Mouse (Mus musculus): ENCODE measurements at regions not wholly inside any gene's neighbourhood (a gene's known extent, or its start where the extent isn't known, plus 50 kb on each side); places are given as distances from the start of the nearest gene placed in this dataset.

- no peak overlapping the region for H3K27ac ChIP-seq
- H3K4me3 ChIP-seq: peak overlapping the region; percentile 30
- DNase-seq (ENCODE audit: low spot score): peak; percentile 81
- H3K36me3 ChIP-seq: no peaks in the 10 kb centered on the region
- H3K27me3 ChIP-seq (ENCODE audit: insufficient read depth, poor library complexity, severe bottlenecking): no peaks in the 10 kb centered on the region
- H3K9me3 ChIP-seq: no peaks in the 10 kb centered on the region
- WGBS: 31% methylated on average over 20 of the region's 20 CpGs
- no peaks in the 10 kb centered on the region for H3K4me1 ChIP-seq (replicated peaks)
Observed at GRCm38 (mm10) chr3:121104571-121105407, 66.7 kb downstream of the Rwdd3 start.

GRCm38 (mm10) chr3:121102871-121103270 lies 68.6 kb downstream of the Rwdd3 start:
- 81% methylated on average over 11 of the region's 11 CpGs for WGBS

DNA sequence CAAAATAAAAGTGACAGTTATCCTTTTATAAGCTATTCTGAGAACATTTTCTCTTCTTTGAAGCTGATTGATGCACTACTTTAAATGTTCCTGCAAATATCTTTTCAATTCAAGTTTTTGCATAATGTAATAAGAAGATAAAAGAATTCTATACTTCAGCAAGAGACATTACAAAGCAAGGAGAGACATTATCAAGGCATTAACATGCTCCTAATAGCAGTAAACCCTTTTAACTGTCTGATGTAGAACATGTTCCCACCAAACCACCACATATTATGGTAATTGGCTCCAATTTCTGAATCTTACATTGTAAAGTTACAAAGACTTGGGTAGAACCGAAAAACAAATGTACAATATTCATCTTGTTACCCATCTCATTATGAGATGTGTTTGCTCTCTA lies 69.4 kb downstream of the Rwdd3 start:
- Histone ChIP-seq H3K36me3 (no peaks in the 10 kb centered on the region), H3K4me3 (no peak overlapping the region), H3K27ac (no peak overlapping the region), H3K9me3 (no peaks in the 10 kb centered on the region), H3K4me1 (replicated peaks) (no peaks in the 10 kb centered on the region), H3K27me3 (ENCODE audit: insufficient read depth, poor library complexity, severe bottlenecking) (no peaks in the 10 kb centered on the region)
- 96% methylated on average over 1 of the region's 1 CpGs for WGBS
- no peak for DNase-seq (ENCODE audit: low spot score)

More at GRCm38 (mm10) chr3:121102871-121103270, 68.6 kb downstream of the Rwdd3 start:
- no peak overlapping the region for H3K4me3 ChIP-seq
- H3K36me3 ChIP-seq: no peaks in the 10 kb centered on the region
- H3K9me3 ChIP-seq: no peaks in the 10 kb centered on the region
- H3K4me1 ChIP-seq (replicated peaks): no peaks in the 10 kb centered on the region
- no peak overlapping the region for H3K27ac ChIP-seq
- no peaks in the 10 kb centered on the region for H3K27me3 ChIP-seq (ENCODE audit: insufficient read depth, poor library complexity, severe bottlenecking)
- no peak for DNase-seq (ENCODE audit: low spot score)

GRCm38 (mm10) chr3:121100211-121100860 lies 71.2 kb downstream of the Rwdd3 start:
- no peak for DNase-seq (ENCODE audit: low spot score)
- Histone ChIP-seq H3K4me3 (no peak overlapping the region), H3K9me3 (no peaks in the 10 kb centered on the region), H3K27ac (no peak overlapping the region), H3K27me3 (ENCODE audit: insufficient read depth, poor library complexity, severe bottlenecking) (no peaks in the 10 kb centered on the region), H3K36me3 (no peaks in the 10 kb centered on the region), H3K4me1 (replicated peaks) (no peaks in the 10 kb centered on the region)
- 87% methylated on average over 8 of the region's 8 CpGs for WGBS

DNA sequence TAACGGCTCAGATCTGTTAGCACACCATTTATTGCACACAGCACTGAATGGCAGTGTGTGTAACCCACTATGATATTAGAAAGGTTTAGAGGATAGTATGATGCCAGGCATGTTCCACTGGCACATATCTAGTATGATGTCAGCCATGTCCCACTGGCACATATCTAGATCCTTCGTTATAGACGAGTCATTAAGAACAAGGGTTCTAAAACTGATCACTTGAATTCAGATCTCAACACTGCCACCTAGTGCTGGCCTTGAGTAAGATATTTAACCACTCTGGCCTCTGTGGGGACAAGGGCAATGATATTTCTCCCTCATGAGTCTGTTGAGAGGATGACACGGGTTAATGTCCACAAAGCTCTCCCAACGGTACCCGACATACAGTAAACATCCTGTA lies 78.0 kb downstream of the Rwdd3 start:
- Histone ChIP-seq H3K9me3 (no peaks in the 10 kb centered on the region), H3K4me1 (replicated peaks) (no peaks in the 10 kb centered on the region), H3K27me3 (ENCODE audit: insufficient read depth, poor library complexity, severe bottlenecking) (no peaks in the 10 kb centered on the region), H3K4me3 (no peak overlapping the region), H3K27ac (no peak overlapping the region), H3K36me3 (no peaks in the 10 kb centered on the region)
- DNase-seq (ENCODE audit: low spot score): peak; percentile 36
- 66% methylated on average over 6 of the region's 6 CpGs for WGBS

- 75% methylated on average over 5 of the region's 5 CpGs for WGBS
- no peak overlapping the region for H3K27ac ChIP-seq
- DNase-seq (ENCODE audit: low spot score): no peak
- H3K4me3 ChIP-seq: no peak overlapping the region
- H3K27me3 ChIP-seq (ENCODE audit: insufficient read depth, poor library complexity, severe bottlenecking): no peaks in the 10 kb centered on the region
- no peaks in the 10 kb centered on the region for H3K36me3 ChIP-seq
- H3K4me1 ChIP-seq (replicated peaks): no peaks in the 10 kb centered on the region
- H3K9me3 ChIP-seq: no peaks in the 10 kb centered on the region
Observed at GRCm38 (mm10) chr3:121088724-121089123, 82.8 kb downstream of the Rwdd3 start.

- DNase-seq (ENCODE audit: low spot score): no peak
- Histone ChIP-seq H3K4me3 (no peak overlapping the region), H3K36me3 (no peaks in the 10 kb centered on the region), H3K27ac (no peak overlapping the region), H3K9me3 (no peaks in the 10 kb centered on the region), H3K27me3 (ENCODE audit: insufficient read depth, poor library complexity, severe bottlenecking) (no peaks in the 10 kb centered on the region), H3K4me1 (replicated peaks) (no peaks in the 10 kb centered on the region)
- WGBS: 85% methylated on average over 5 of the region's 5 CpGs
Observed at GRCm38 (mm10) chr3:121068676-121069075, 102.8 kb downstream of the Rwdd3 start.

DNA sequence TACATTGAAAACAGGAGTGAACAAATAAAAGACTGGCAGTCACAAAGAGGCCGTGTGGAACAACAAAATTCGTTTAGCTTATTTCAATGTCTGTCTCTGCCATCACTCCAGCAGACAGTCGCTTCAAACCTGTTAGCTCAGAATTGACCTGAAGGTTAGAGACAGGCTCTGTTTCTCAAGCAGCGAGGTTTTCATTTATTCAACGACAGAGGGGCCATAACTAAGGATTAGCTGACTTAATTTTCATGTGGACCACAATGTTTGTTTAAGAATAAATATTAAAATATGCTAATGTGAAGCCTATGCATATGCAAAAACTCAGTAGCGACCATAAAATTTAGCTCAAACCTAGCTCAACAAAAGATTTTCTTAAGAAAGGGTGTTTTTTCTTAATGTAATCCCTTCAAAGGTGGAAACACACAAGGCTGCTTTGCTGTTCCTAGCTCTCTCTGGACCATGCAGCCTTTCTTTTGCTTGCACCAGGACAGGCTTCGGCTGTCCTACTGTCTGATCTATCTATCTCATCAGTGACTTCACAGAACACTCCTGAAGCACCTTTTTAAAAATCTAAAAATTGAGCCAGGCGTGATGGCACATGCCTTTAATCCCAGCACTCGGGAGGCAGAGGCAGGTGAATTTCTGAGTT lies 135.5 kb downstream of the Rwdd3 start:
- Histone ChIP-seq H3K36me3 (no peaks in the 10 kb centered on the region), H3K9me3 (no peaks in the 10 kb centered on the region), H3K4me3 (no peak overlapping the region), H3K4me1 (replicated peaks) (no peaks in the 10 kb centered on the region), H3K27ac (no peak overlapping the region), H3K27me3 (ENCODE audit: insufficient read depth, poor library complexity, severe bottlenecking) (no peaks in the 10 kb centered on the region)
- WGBS: 79% methylated on average over 9 of the region's 9 CpGs
- DNase-seq (ENCODE audit: low spot score): no peak

DNA sequence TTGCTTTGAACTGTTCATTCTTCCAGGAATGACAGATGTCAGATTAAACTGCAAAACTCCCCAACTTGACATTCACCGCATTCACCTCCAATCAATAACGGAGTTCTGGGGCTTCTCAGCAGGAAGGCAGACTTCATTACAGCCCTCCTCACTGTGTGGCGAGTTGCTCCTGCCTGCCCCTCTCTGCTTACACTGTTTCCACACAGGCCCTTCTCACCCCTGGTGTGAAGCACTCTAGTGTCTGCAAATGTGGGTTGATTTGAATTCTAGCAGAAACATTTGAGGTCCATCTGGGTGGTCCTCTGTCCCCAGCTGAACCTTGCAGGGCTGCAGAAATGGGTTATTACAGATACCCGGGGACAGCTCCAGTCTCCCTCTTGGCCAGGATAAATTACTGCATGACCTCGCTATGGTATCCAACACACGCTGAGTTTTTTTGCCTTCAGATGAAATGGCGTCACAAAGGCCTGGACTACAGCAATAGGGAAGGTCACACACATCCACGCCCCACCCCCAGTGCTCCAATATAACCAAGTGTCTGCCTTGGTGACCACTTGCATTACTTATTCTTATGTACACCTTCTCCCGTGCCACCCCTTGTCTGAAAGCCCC lies 145.8 kb downstream of the Rwdd3 start:
- Histone ChIP-seq H3K9me3 (0 out of 2 replicates have a peak, but pooled peaks cover 2% of the 10 kb centered on the region), H3K4me1 (replicated peaks) (peaks cover 15% of the 10 kb centered on the region), H3K27me3 (ENCODE audit: insufficient read depth, poor library complexity, severe bottlenecking) (no peaks in the 10 kb centered on the region), H3K27ac (peak overlapping the region; percentile 13), H3K4me3 (no peak overlapping the region), H3K36me3 (no peaks in the 10 kb centered on the region)
- WGBS: 52% methylated on average over 9 of the region's 9 CpGs
- DNase-seq (ENCODE audit: low spot score): peak; percentile 14

- no peaks in the 10 kb centered on the region for H3K27me3 ChIP-seq (ENCODE audit: insufficient read depth, poor library complexity, severe bottlenecking)
- WGBS: 62% methylated on average over 8 of the region's 8 CpGs
- H3K27ac ChIP-seq: no peak overlapping the region
- no peaks in the 10 kb centered on the region for H3K36me3 ChIP-seq
- DNase-seq (ENCODE audit: low spot score): no peak
- H3K4me1 ChIP-seq (replicated peaks): peaks cover 15% of the 10 kb centered on the region
- H3K4me3 ChIP-seq: no peak overlapping the region
- 0 out of 2 replicates have a peak, but pooled peaks cover 2% of the 10 kb centered on the region for H3K9me3 ChIP-seq
Observed at GRCm38 (mm10) chr3:121024810-121025209, 146.7 kb downstream of the Rwdd3 start.

DNA sequence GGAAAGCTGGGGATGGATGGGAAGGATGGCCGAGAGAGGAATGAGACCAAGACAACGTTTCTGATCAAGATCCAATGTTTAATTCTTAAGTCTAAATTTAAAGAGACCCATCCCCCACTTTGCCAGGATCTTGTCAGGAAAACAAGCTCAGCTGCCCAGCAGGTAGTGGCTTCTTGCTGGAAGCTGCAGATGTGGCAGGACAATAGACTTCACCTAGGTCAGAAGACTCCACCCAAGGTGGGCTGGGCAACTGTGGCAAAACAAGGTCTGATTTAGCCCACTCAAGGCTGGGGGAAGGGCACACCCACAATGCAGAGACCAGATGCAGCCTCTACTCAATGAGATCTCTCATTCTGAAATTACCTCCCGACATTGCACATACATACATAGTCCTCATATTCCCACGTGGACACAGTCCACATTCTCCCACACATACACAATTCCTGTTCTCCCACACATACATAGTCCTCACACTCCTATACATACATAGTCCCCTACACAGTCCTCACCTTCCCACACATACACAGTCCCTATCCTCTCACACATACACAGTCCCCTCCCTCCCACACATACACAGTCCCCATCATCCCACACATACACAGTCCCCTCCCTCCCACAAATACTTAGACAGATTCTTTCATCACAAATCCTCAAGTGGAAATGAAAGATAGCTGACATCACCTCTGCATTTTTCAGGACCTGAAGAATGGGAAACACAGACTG lies 150.2 kb downstream of the Rwdd3 start:
- Histone ChIP-seq H3K9me3 (no peaks in the 10 kb centered on the region), H3K4me1 (replicated peaks) (peaks cover 15% of the 10 kb centered on the region), H3K4me3 (no peak overlapping the region), H3K27me3 (ENCODE audit: insufficient read depth, poor library complexity, severe bottlenecking) (no peaks in the 10 kb centered on the region), H3K36me3 (no peaks in the 10 kb centered on the region), H3K27ac (no peak overlapping the region)
- DNase-seq (ENCODE audit: low spot score): no peak
- WGBS: 81% methylated on average over 4 of the region's 4 CpGs

DNA sequence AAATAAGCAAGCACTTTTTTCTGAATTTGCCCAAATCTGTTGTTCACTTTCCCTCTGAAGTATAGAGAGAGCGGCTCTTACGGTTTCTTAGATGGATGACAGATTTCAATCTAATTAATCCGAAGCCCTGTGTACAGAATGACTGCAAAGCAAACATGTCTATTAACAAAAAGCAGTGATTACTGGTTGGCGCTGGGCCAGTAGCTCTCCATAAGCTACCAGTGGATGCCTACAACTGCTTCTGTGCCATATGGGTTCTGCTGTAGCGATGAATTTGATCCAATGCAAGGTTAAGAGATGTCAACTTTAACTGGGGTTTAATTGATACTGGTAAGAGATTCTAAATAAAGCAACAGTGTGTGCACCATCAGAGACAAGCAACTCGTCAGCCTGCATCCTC lies 162.3 kb downstream of the Rwdd3 start:
- Histone ChIP-seq H3K4me3 (no peak overlapping the region), H3K4me1 (replicated peaks) (no peaks in the 10 kb centered on the region), H3K27ac (no peak overlapping the region), H3K27me3 (ENCODE audit: insufficient read depth, poor library complexity, severe bottlenecking) (no peaks in the 10 kb centered on the region), H3K36me3 (no peaks in the 10 kb centered on the region), H3K9me3 (no peaks in the 10 kb centered on the region)
- WGBS: 90% methylated on average over 6 of the region's 6 CpGs
- no peak for DNase-seq (ENCODE audit: low spot score)

All from hindbrain, embryonic 10.5 days (tissue).